Mouse (Mus musculus) liver, embryonic 16.5 days (tissue): ENCODE results near the gene Zdhhc14. TPM values are rescaled to one million over a fixed set of nuclear protein-coding genes. Genes with fewer than 3 reads are reported as not detected.

Experiments used
- ATAC-seq: fragments of 200-750 bp; cut with Nextera tagmentation; 2 replicates; pipeline ENCODE4 v1.8.0; 2017; ENCODE audit warnings: low read depth, mild to moderate bottlenecking, moderate number of reproducible peaks, moderate library complexity
- H3K27ac ChIP-seq: fragments of 300-500 bp; sonication (generic); 2 replicates; pipeline ENCODE4 v1.5.1; 2014; ENCODE audit warnings: mild to moderate bottlenecking, low read length
- H3K27me3 ChIP-seq: fragments of 300-500 bp; sonication (generic); 2 replicates; pipeline ENCODE4 v1.6.1; 2014; ENCODE audit warnings: low read depth, low read length, mixed read lengths; ENCODE audit not compliant: control insufficient read depth, insufficient read depth
- H3K36me3 ChIP-seq: fragments of 300-500 bp; sonication (generic); 2 replicates; pipeline ENCODE4 v1.6.1; 2014; ENCODE audit warnings: mild to moderate bottlenecking; ENCODE audit not compliant: control insufficient read depth, insufficient read depth
- H3K4me1 ChIP-seq: fragments of 300-500 bp; sonication (generic); 2 replicates; pipeline ENCODE4 v1.6.1; 2014; ENCODE audit warnings: low read depth, low read length, mixed read lengths; ENCODE audit not compliant: control insufficient read depth
- H3K4me2 ChIP-seq: fragments of 300-500 bp; sonication (generic); 2 replicates; pipeline ENCODE4 v1.6.1; 2014; ENCODE audit warnings: low read depth, low read length, mixed read lengths
- H3K4me3 ChIP-seq: fragments of 300-500 bp; sonication (generic); 2 replicates; pipeline ENCODE4 v1.5.1; 2014; ENCODE audit warnings: low read depth, mild to moderate bottlenecking, low read length
- H3K9ac ChIP-seq: fragments of 300-500 bp; sonication (generic); 2 replicates; pipeline ENCODE4 v1.6.1; 2014; ENCODE audit warnings: low read depth, low read length
- H3K9me3 ChIP-seq: fragments of 300-500 bp; sonication (generic); replicated peaks from 2 replicates; pipeline ENCODE4 v1.6.1; 2016; ENCODE audit warnings: low read length; ENCODE audit not compliant: control insufficient read depth
- WGBS: fragments of 180-500 bp; shearing (Covaris S2); extraction: QIAGEN DNeasy Blood & Tissue Kit; methylation state at CpG from one replicate; pipeline ENCODE4 v1.1.7; 2014; ENCODE audit not compliant: insufficient replicate concordance; 5-methylcytosine and 5-hydroxymethylcytosine counted together
- polyA plus RNA-seq: library from polyadenylated mRNA; unstranded; fragments of >200 nt; fragmentation: Nextera tagmentation; extraction: Ambion mirVana; gene quantifications from 2 replicates; pipeline ENCODE4 v1.2.1, GENCODE M21; 2015

Gene Zdhhc14
- polyA plus RNA-seq, 1 experiment from 2014 or later: 3.0 TPM

- Histone ChIP-seq H3K4me2 (no peak overlapping the region), H3K4me1 (no peaks in the 10 kb centered on the region), H3K36me3 (no peaks in the 10 kb centered on the region), H3K9ac (no peak overlapping the region), H3K9me3 (no peaks in the 10 kb centered on the region), H3K4me3 (no peak overlapping the region), H3K27me3 (no peaks in the 10 kb centered on the region; the same call in 1 of the 2 replicates), H3K27ac (no peak overlapping the region)
- no peak for ATAC-seq
- WGBS: 56% methylated on average over 6 of the region's 6 CpGs
These were observed 275.9 kb downstream of the Zdhhc14 start for GRCm38 (mm10) chr17:5768164-5768705.

- Histone ChIP-seq H3K9me3 (no peaks in the 10 kb centered on the region), H3K9ac (no peak overlapping the region), H3K36me3 (no peaks in the 10 kb centered on the region), H3K27ac (no peak overlapping the region), H3K27me3 (no peaks in the 10 kb centered on the region; the same call in 1 of the 2 replicates), H3K4me2 (no peak overlapping the region), H3K4me3 (no peak overlapping the region), H3K4me1 (no peaks in the 10 kb centered on the region)
- no peak for ATAC-seq
- WGBS: 65% methylated on average over 9 of the region's 9 CpGs
These were observed 276.6 kb downstream of the Zdhhc14 start for GRCm38 (mm10) chr17:5768810-5769520.

- Histone ChIP-seq H3K27ac (no peak overlapping the region), H3K4me3 (no peak overlapping the region), H3K36me3 (no peaks in the 10 kb centered on the region), H3K9ac (no peak overlapping the region), H3K27me3 (no peaks in the 10 kb centered on the region; the same call in 1 of the 2 replicates), H3K9me3 (no peaks in the 10 kb centered on the region), H3K4me2 (no peak overlapping the region), H3K4me1 (no peaks in the 10 kb centered on the region)
- no peak for ATAC-seq
- 45% methylated on average over 7 of the region's 7 CpGs for WGBS
These were observed 277.4 kb downstream of the Zdhhc14 start for GRCm38 (mm10) chr17:5769776-5770175.

GRCm38 (mm10) chr17:5770265-5771249 lies 278.2 kb downstream of the Zdhhc14 start:
- Histone ChIP-seq H3K4me1 (no peaks in the 10 kb centered on the region), H3K36me3 (no peaks in the 10 kb centered on the region), H3K27ac (no peak overlapping the region), H3K9me3 (no peaks in the 10 kb centered on the region), H3K4me2 (peak overlapping the region; percentile 47), H3K4me3 (peak overlapping the region; percentile 31), H3K27me3 (no peaks in the 10 kb centered on the region; the same call in 1 of the 2 replicates), H3K9ac (no peak overlapping the region)
- 14% methylated on average over 22 of the region's 22 CpGs for WGBS
- peak; percentile 45 for ATAC-seq

GRCm38 (mm10) chr17:5780213-5780975 lies 288.0 kb downstream of the Zdhhc14 start:
- H3K9me3 ChIP-seq: no peaks in the 10 kb centered on the region
- no peak for ATAC-seq
- WGBS: 58% methylated on average over 5 of the region's 5 CpGs
- no peak overlapping the region for H3K27ac ChIP-seq
- H3K27me3 ChIP-seq: no peaks in the 10 kb centered on the region
- H3K4me1 ChIP-seq: no peaks in the 10 kb centered on the region
- no peaks in the 10 kb centered on the region for H3K36me3 ChIP-seq
- H3K9ac ChIP-seq: no peak overlapping the region
- no peak overlapping the region for H3K4me2 ChIP-seq
- no peak overlapping the region for H3K4me3 ChIP-seq

- Histone ChIP-seq H3K9me3 (no peaks in the 10 kb centered on the region), H3K4me3 (no peak overlapping the region), H3K27ac (no peak overlapping the region), H3K4me1 (no peaks in the 10 kb centered on the region), H3K4me2 (no peak overlapping the region), H3K9ac (no peak overlapping the region), H3K27me3 (no peaks in the 10 kb centered on the region), H3K36me3 (no peaks in the 10 kb centered on the region)
- no peak for ATAC-seq
- 35% methylated on average over 2 of the region's 2 CpGs for WGBS
These were observed 292.9 kb downstream of the Zdhhc14 start for GRCm38 (mm10) chr17:5785238-5785637.

- H3K4me1 ChIP-seq: peaks cover 7% of the 10 kb centered on the region
- no peak for ATAC-seq
- no peaks in the 10 kb centered on the region for H3K27me3 ChIP-seq
- no peak overlapping the region for H3K27ac ChIP-seq
- H3K36me3 ChIP-seq: no peaks in the 10 kb centered on the region
- no peak overlapping the region for H3K4me2 ChIP-seq
- no peaks in the 10 kb centered on the region for H3K9me3 ChIP-seq
- 41% methylated on average over 12 of the region's 12 CpGs for WGBS
- H3K9ac ChIP-seq: no peak overlapping the region
- no peak overlapping the region for H3K4me3 ChIP-seq
These were observed 299.9 kb downstream of the Zdhhc14 start for GRCm38 (mm10) chr17:5792164-5792791.

- H3K4me1 ChIP-seq: peaks cover 15% of the 10 kb centered on the region
These were observed 301.2 kb downstream of the Zdhhc14 start for GRCm38 (mm10) chr17:5793593-5793992.

More at GRCm38 (mm10) chr17:5793593-5793992, 301.2 kb downstream of the Zdhhc14 start:
- Histone ChIP-seq H3K4me2 (no peak overlapping the region), H3K36me3 (no peaks in the 10 kb centered on the region), H3K9me3 (no peaks in the 10 kb centered on the region), H3K27me3 (no peaks in the 10 kb centered on the region), H3K4me3 (no peak overlapping the region), H3K9ac (no peak overlapping the region), H3K27ac (no peak overlapping the region)
- no peak for ATAC-seq
- 44% methylated on average over 4 of the region's 4 CpGs for WGBS
